Mouse (Mus musculus) CD4-positive, CD25-positive, alpha-beta regulatory T cell, adult 4 months (primary cell): ENCODE measurements at regions not wholly inside any gene's neighbourhood (a gene's known extent, or its start where the extent isn't known, plus 50 kb on each side); places are given as distances from the start of the nearest gene placed in this dataset.

Experiments used
- ATAC-seq: one replicate; pipeline ENCODE4 v1.8.0; 2017

- peak; percentile 78 for ATAC-seq
Measured at GRCm38 (mm10) chrX:13224902-13225301, 55.9 kb upstream of the Ddx3x start.

- ATAC-seq, result no peak
Measured at GRCm38 (mm10) chrX:13226429-13226828, 54.3 kb upstream of the Ddx3x start.

GRCm38 (mm10) chrX:13229891-13230614 lies 50.7 kb upstream of the Ddx3x start:
- ATAC-seq, result peak; percentile 37

GRCm38 (mm10) chrX:13230615-13231179 lies 50.1 kb upstream of the Ddx3x start:
- peak; percentile 95 for ATAC-seq
